Mouse (Mus musculus) testis, adult 2 months (tissue): Measurements from ENCODE around the gene Bbs2. TPM values are rescaled to one million over a fixed set of nuclear protein-coding genes. Genes with fewer than 3 reads are reported as not detected.
"Not testable (repeated sequence)": the region's sequence is repeated elsewhere in the genome, so short reads cannot be mapped to it uniquely, and the experiment has no call there.

ENCODE experiments used
- H3K27ac ChIP-seq: fragments of 200-500 bp; 2 replicates; pipeline ENCODE4 v1.5.1; 2012; ENCODE audit warnings: low read depth, low read length; ENCODE audit not compliant: control insufficient read depth, insufficient read depth
- H3K27me3 ChIP-seq: fragments of 200-500 bp; 2 replicates; pipeline ENCODE4 v1.6.1; 2012; ENCODE audit warnings: mild to moderate bottlenecking, low read length, moderate library complexity; ENCODE audit not compliant: control insufficient read depth, insufficient read depth
- H3K36me3 ChIP-seq: fragments of 200-500 bp; 2 replicates; pipeline ENCODE4 v1.6.1; 2012; ENCODE audit warnings: mild to moderate bottlenecking, low read length; ENCODE audit not compliant: control insufficient read depth, insufficient read depth
- H3K4me1 ChIP-seq: fragments of 200-500 bp; 2 replicates; pipeline ENCODE4 v1.6.1; 2012; ENCODE audit warnings: low read length; ENCODE audit not compliant: control insufficient read depth, insufficient read depth
- H3K4me3 ChIP-seq: fragments of 200-500 bp; 2 replicates; pipeline ENCODE4 v1.5.1; 2012; ENCODE audit warnings: low read depth, mild to moderate bottlenecking, low read length, moderate library complexity, mixed read lengths; ENCODE audit not compliant: control insufficient read depth
- CTCF ChIP-seq: fragments of 200-500 bp; IDR thresholded peaks from 2 replicates; pipeline ENCODE4 v1.5.1; 2012; ENCODE audit warnings: low read depth, mild to moderate bottlenecking, inconsistent platforms, low read length, moderate library complexity; ENCODE audit not compliant: control insufficient read depth, insufficient read depth, insufficient replicate concordance
- POLR2A ChIP-seq: fragments of 200-500 bp; IDR thresholded peaks from 2 replicates; pipeline ENCODE4 v1.6.1; 2012; ENCODE audit warnings: low read depth, mild to moderate bottlenecking, inconsistent platforms, low read length, moderate library complexity; ENCODE audit not compliant: control insufficient read depth
- polyA plus RNA-seq: library from polyadenylated mRNA; depleted of rRNA; stranded (reverse); fragments of >200 nt; gene quantifications from 2 replicates; pipeline ENCODE4 v1.2.3, GENCODE M21; 2012

The Bbs2 gene
- polyA plus RNA-seq, 1 experiment = 38.0 TPM

DNA sequence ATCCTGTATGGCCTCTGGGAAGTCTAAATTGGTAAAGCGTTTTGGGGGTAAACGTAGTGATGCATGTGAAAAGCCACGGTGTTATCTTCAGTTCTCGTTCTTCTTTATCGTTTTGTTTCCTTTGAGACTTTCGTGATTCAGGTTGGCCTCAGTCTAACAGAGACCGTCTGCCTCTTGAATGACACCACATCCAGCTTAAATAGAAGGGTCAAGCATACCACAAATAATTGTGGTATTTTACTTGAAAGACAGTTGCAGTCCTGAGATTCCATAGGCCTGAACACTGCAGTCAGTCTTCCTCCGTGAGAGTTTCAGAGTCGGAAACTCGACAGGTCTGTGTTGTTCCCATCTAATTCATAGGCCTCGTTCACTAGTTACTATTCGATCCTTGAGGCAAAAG is 46.0 kb downstream of the Bbs2 start:
- Histone ChIP-seq H3K36me3 (no peaks in the 10 kb centered on the region), H3K27ac (no peak overlapping the region), H3K4me1 (no peaks in the 10 kb centered on the region), H3K27me3 (no peaks in the 10 kb centered on the region), H3K4me3 (no peak overlapping the region)
- TF ChIP-seq POLR2A (no peak), CTCF (no peak)

DNA sequence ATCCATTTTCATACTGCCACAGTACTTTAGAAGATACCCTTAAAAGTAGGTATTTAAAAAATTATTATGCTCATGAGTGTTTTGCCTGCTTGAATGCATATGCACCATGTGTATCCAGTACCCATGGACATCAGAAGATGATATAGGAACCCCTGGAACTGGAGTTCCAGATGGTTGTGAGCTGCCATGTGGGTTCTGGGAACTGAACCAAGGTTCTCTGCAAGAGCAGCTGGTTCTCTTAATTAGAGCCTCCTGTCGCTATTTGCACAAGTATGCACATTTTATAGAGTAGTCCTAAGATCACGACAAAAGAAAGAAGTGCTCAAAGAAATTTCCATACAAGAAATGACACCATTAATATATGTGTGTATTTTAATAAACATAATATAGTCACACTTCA is 50.9 kb downstream of the Bbs2 start:
- no peaks in the 10 kb centered on the region for H3K27me3 ChIP-seq
- no peak overlapping the region for H3K27ac ChIP-seq
- no peak overlapping the region for H3K4me3 ChIP-seq
- no peaks in the 10 kb centered on the region for H3K36me3 ChIP-seq
- no peaks in the 10 kb centered on the region for H3K4me1 ChIP-seq
- TF ChIP-seq CTCF (no peak), POLR2A (no peak)

DNA sequence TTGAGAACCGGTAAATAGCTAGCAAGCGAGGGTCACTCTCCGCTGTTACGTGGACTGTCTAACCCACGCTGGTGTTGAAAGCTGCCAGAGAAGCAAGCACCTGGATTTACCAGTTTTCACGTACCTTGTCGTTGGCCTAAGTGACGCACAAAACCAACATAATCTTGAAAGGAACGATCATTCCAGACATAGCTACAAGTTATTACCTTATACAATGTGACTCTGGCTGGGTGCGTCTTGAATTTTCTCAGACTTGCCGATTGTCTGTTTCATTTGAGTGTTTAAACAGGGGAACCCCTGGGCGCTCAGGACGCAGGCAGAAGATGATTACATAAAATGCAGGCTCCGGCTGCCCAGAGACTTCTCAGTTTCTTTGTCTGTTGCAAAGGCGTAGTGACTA is 60.9 kb downstream of the Bbs2 start:
- Histone ChIP-seq H3K27me3 (no peaks in the 10 kb centered on the region), H3K4me3 (peak overlapping the region; percentile 80), H3K4me1 (no peaks in the 10 kb centered on the region; the same call in none of the 2 replicates), H3K27ac (peak overlapping the region; percentile 15), H3K36me3 (no peaks in the 10 kb centered on the region)
- TF ChIP-seq POLR2A (no peak), CTCF (no peak)

DNA sequence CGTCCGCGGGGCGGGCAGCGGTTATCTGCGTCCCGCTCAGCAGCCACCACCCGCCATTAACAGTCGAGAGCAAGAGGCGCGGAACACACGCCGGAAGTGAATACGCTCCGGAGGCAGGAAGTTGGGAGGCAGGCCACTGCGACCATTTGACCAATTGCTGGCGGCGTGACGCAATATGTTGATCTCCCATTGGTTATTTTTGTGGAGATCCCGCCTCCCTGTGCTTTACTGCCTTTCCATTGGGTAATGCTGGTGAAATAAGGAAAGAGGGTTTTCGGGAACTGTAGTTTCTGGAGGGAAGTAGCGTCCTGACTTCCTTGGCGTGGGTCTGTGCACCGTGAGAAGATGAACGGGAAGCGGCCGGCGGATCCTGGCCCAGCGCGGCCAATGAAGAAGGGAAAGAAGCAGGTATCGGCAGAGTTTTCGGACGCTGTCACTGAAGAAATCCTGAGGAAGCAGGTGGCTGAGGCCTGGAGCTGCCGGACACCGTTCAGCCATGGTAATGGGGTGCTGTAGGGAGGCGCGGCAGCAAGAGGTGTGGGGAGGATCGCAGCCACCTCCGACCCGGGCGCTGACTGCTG is 61.7 kb downstream of the Bbs2 start, which contains the start of the genes Nudt21 and Ogfod1:
Nudt21 (minus strand) TSS at position 88 of the 581 bp plus-strand sequence.
Ogfod1 (plus strand) TSS at position 255 of the 581 bp plus-strand sequence.
- H3K27me3 ChIP-seq = no peaks in the 10 kb centered on the region
- no peaks in the 10 kb centered on the region for H3K36me3 ChIP-seq
- peak within 1 kb of the TSS; percentile 91 for H3K27ac ChIP-seq

DNA sequence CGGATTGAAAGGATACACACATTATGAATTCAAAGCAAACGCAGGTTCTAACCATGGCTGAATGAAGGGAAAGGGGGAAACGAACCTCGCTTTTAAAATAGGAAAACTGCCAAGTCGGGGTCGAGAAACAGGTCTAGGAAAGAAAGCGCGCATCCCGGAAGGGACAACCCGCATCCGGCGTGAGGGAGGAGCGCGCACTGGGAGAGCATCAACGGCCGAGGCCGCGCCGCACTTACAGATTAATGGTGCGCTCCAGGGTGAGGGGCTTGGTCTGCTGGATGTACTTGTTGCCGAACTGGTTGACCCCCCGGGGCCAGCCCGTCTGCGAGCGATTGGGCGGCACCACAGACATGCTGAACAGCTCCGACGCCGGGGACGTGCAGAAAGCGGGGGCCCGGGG is 62.2 kb downstream of the Bbs2 start:
- Histone ChIP-seq H3K27ac (peak overlapping the region; percentile 91), H3K4me3 (peak overlapping the region; percentile 80)
- H3K4me1 ChIP-seq, H3K36me3 ChIP-seq, H3K27me3 ChIP-seq: not testable (repeated sequence)

More for the DNA sequence above, 61.7 kb downstream of the Bbs2 start, which contains the start of the genes Nudt21 and Ogfod1:
- no peak for TF ChIP-seq CTCF
- peak; percentile 90 for TF ChIP-seq POLR2A
- Histone ChIP-seq H3K4me1 (no peaks in the 10 kb centered on the region; the same call in 1 of the 2 replicates), H3K4me3 (peak within 1 kb of the TSS; percentile 80)

DNA sequence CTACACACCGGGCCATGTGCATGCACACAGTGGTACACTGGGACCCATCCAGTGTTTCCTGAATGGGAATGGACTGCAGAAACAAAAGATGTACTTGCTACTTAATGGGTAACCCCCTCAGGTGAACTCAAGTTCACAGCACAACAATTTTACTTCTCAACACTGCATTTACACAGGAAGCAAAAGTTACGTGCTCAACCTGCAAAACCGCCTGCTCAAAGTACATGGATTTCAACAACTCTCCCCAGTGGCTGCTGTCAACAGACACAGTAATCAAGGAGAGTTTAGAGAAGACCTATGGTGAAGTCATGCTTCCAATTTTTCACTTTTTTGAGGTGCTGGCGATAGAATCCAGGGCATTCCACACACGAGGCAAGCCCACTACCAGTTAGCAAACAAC is 63.5 kb downstream of the Bbs2 start:
- Histone ChIP-seq H3K27me3 (no peaks in the 10 kb centered on the region), H3K27ac (no peak overlapping the region), H3K36me3 (no peaks in the 10 kb centered on the region), H3K4me1 (no peaks in the 10 kb centered on the region; the same call in 1 of the 2 replicates), H3K4me3 (peak overlapping the region; percentile 51; the same call in 1 of the 2 replicates)
- no peak for TF ChIP-seq POLR2A

DNA sequence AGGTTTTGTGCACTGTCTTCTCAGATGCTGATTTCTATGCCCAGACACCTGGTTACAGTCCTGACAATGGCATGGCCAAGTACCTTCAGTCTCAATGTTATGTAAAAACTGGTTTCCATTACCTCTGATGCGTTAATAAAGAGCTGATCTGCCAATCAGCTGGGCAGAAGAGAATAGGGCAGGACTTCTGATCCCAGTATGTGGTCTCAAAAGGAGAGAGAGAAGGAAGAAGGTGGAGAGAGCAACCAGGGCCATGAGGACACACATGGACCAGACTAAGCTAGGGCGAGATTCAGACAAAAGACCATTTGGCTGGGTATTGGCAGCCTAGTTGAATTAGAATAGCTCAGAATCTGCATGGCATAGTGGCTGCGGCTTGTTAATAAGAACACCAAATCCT is 65.1 kb downstream of the Bbs2 start:
- no peak for TF ChIP-seq POLR2A
- no peak for TF ChIP-seq CTCF

DNA sequence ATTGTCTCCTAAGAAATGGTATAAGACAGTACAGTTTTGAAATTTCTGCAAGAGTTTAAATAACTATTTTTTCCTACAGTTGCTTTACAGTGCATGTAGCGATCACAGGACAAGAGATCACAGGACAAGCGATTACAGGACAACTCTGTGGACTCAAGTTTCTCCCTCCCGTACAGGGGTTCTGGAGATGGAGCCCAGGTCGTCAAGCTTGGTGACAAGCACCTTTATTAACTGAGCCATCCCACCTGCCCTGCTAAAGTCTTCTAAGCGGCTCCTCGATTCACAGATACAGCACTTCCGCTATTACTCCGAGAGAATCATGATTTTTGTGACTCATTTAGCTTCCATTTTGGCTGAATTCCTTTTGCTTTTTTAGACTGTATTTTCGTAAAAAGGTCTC is 69.0 kb downstream of the Bbs2 start:
- Histone ChIP-seq H3K4me1 (no peaks in the 10 kb centered on the region), H3K36me3 (no peaks in the 10 kb centered on the region; the same call in 1 of the 2 replicates), H3K27me3 (no peaks in the 10 kb centered on the region), H3K4me3 (no peak overlapping the region), H3K27ac (no peak overlapping the region)
- TF ChIP-seq CTCF = no peak
- TF ChIP-seq POLR2A = no peak

More for the DNA sequence above, 65.1 kb downstream of the Bbs2 start:
- H3K4me1 ChIP-seq = no peaks in the 10 kb centered on the region; the same call in 1 of the 2 replicates
- no peaks in the 10 kb centered on the region for H3K36me3 ChIP-seq
- H3K27ac ChIP-seq = no peak overlapping the region
- no peak overlapping the region for H3K4me3 ChIP-seq
- H3K27me3 ChIP-seq = no peaks in the 10 kb centered on the region
